Mouse (Mus musculus): ENCODE results near the gene Plekhm2.

DNA sequence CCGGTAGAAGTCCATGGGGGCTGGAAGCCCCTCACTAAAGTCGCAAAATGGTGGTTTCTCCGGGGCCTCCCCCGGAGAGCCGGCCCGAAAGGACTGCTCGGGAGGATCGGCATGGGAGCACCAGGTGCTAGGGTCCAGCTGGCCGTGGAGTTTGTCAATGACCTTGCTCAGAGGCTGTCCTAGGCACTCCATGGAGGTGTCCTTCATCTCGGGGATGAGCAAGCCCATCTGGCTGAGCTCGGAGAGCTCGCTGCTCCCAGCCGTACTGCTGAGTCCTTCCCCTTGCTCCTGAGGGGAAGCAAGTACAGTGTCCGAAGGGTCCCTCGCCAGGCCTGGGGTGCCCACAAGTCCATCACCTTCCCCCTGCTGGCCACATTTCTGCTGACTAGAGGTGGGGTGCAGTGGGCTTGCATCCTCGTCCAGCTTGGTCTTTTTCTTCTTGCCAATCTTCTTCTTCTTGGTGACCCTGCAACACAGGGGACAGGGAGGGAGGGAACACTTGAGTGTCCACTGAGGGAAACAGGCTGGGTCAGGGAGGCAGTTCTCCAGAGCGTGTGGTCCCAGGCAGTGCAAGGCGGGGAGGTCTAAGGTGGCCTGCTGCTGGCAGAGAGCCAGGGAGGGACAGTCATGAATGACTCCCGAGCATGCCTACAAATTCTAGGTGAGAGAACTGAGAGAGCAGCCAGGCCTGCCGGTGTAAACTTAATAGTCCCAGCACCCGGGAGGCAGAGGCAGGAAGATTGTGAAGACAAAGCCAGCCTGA lies 32.4 kb downstream of the Plekhm2 start:
- TF ChIP-seq CTCF (IDR thresholded peaks at IDR 0.05; ENCODE audit: low read depth) (no peak), EP300 (optimal IDR thresholded peaks at IDR 0.05) (no peak)

Data from stomach, postnatal 0 days (tissue).